Mouse (Mus musculus) left cerebral cortex, adult 8-10 months (tissue): ENCODE results near the gene Sufu. TPM values are rescaled to one million over a fixed set of nuclear protein-coding genes. Genes with fewer than 3 reads are reported as not detected.

ENCODE experiments used
- DNase-seq, 2 experiments: peaks; one replicate each; pipeline ENCODE4 v3.0.0; 2022; ENCODE audit warnings: low spot score in 2 of 2
- total RNA-seq, 4 experiments: library from RNA; stranded (reverse); gene quantifications; 2 replicates each; pipeline ENCODE4 v1.2.4; 2022

The Sufu gene
- total RNA-seq, 4 experiments from 2014 or later, result 15.8 to 20.0 (median 19.7) TPM

GRCm38 (mm10) chr19:46529601-46530448 lies 133.1 kb downstream of the Sufu start:
- DNase-seq, result no peak

GRCm38 (mm10) chr19:46530449-46530990 lies 133.8 kb downstream of the Sufu start:
- DNase-seq, result no peak

GRCm38 (mm10) chr19:46531071-46532030 lies 134.7 kb downstream of the Sufu start:
- DNase-seq, result no peak

GRCm38 (mm10) chr19:46532031-46532688 lies 135.5 kb downstream of the Sufu start:
- DNase-seq, result no peak

DNA sequence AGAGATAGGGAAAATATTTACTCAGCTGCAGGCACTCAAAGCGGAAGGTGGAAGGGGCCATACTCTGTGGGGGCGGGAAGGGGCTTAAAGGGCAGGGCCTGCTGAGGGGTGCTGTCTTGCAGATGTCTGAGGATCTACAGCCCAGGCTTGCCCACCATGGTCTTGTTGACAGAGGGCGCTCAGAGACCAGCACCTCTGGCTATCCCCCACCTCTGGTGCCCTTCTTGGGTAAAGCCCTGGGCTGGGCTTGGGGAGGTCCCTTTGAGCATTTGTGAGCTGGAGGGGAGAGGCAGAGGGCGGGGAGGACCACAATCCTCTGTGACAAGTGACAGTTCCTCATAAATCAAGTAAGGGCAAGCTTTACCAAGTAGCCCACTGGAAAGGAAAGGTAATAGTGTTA lies 136.4 kb downstream of the Sufu start:
- no peak for DNase-seq

DNA sequence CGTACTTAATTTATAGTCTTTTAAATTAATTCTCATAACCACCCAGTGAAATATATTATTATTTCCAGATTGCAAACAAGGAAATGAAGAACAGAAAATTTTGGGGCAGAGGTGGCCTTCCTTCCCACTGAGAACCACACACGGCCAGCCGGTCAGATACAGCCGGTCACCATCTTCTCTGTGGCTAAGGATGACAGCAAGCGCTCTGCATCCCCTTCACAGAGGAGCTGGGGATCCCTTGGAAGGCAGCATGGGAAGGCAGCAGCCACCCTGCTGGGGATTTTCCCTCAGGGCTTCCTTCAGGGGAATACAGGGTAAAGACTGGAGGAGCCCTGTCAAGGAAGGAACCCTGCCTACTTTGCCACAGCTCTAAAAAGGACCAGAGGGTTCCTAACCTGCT lies 136.8 kb downstream of the Sufu start:
- no peak for DNase-seq

DNA sequence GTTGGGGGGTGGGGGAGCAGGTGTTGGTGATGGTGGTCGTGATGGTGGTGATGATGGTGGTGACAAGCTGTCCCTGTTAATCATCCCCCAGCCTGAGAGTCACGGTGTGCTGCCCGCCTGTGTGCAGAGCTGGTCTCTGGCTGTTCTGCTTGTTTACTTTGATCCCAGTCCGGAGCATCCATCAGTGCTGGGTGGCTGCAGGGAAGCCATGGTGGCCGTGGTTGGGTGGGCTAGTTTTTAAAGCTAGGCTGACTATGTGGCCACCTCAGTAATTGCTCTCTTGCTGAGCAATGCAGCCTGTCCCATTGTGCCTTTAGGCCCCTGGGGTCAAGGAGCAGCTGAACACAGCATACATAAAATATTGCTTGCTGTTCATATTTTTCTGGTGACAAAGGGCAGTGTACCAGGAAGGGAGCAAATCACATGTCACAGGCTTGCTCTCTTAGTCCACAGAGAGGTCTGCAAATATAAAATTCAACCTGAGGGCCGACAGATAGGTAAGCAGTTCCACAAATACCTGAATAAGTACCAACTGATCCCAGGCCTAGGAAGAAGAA lies 137.9 kb downstream of the Sufu start:
- no peak for DNase-seq

- DNase-seq, result no peak
Observed at GRCm38 (mm10) chr19:46537357-46537756, 140.7 kb downstream of the Sufu start.

- no peak for DNase-seq
Observed at GRCm38 (mm10) chr19:46538213-46538612, 141.5 kb downstream of the Sufu start.

Other genes starting within 250 kb of the Sufu start
- gene Pitx3, start 248.6 kb upstream of the Sufu start, total RNA-seq, result not detected
- gene Gbf1, start 244.4 kb upstream of the Sufu start, total RNA-seq, result 10 to 100 TPM; 76.4 to 97.5 (median 78.8) TPM
- gene Nfkb2, start 92.6 kb upstream of the Sufu start, total RNA-seq, result 1 to 10 TPM; 1.9 to 3.3 (median 2.2) TPM
- gene Psd, start 69.7 kb upstream of the Sufu start, total RNA-seq, result 100 to 1,000 TPM; 550 to 592 (median 567) TPM
- gene Fbxl15, start 68.7 kb upstream of the Sufu start, total RNA-seq, result 10 to 100 TPM; 23.7 to 27.6 (median 25.1) TPM
- gene Cuedc2, start 58.2 kb upstream of the Sufu start, total RNA-seq, result 100 to 1,000 TPM; 187 to 201 (median 192) TPM
- gene Mfsd13a, start 55.8 kb upstream of the Sufu start, total RNA-seq, result 10 to 100 TPM; 28.9 to 29.9 (median 29.5) TPM
- gene 2310034G01Rik, start 46.6 kb upstream of the Sufu start, total RNA-seq, result 1 to 10 TPM in 3 of 4 experiments, under 1 TPM in 1; 0.36 to 1.5 (median 1.0) TPM
- 100 to 1,000 TPM; 192 to 205 (median 199) TPM for gene Actr1a, start 1.1 kb upstream of the Sufu start, total RNA-seq
- 100 to 1,000 TPM; 103 to 108 (median 104) TPM for gene Trim8, start 104.8 kb downstream of the Sufu start, total RNA-seq
- 100 to 1,000 TPM in 3 of 4 experiments, 10 to 100 TPM in 1; 94.2 to 133 (median 116) TPM for gene Arl3, start 176.3 kb downstream of the Sufu start, total RNA-seq
- gene Sfxn2, start 176.5 kb downstream of the Sufu start, total RNA-seq, result 1 to 10 TPM; 4.3 to 5.6 (median 4.8) TPM
- gene Wbp1l, start 202.2 kb downstream of the Sufu start, total RNA-seq, result 10 to 100 TPM; 32.7 to 41.5 (median 38.5) TPM